Mouse (Mus musculus) midbrain, embryonic 11.5 days (tissue): ENCODE measurements around the gene Gm43191. TPM values are rescaled to one million over a fixed set of nuclear protein-coding genes. Genes with fewer than 3 reads are reported as not detected.

ENCODE experiments used
- ATAC-seq: fragments of 200-750 bp; cut with Nextera tagmentation; 2 replicates; pipeline ENCODE4 v1.8.0; 2017; ENCODE audit warnings: moderate TSS enrichment, moderate library complexity; ENCODE audit not compliant: low FRiP score
- DNase-seq: peaks from one replicate; pipeline ENCODE4 v3.0.0; 2015; ENCODE audit warnings: low spot score; ENCODE audit errors: missing footprints
- H3K27ac ChIP-seq: fragments of 300-500 bp; sonication (generic); 2 replicates; pipeline ENCODE4 v1.5.1; 2014; ENCODE audit warnings: low read depth, low read length
- H3K27me3 ChIP-seq: fragments of 300-500 bp; sonication (generic); 2 replicates; pipeline ENCODE4 v1.6.1; 2014; ENCODE audit warnings: mild to moderate bottlenecking, low read length, moderate library complexity, mixed read lengths; ENCODE audit not compliant: control insufficient read depth, insufficient read depth
- H3K36me3 ChIP-seq: fragments of 300-500 bp; sonication (generic); 2 replicates; pipeline ENCODE4 v1.6.1; 2014; ENCODE audit warnings: mild to moderate bottlenecking, low read length, moderate library complexity, mixed read lengths; ENCODE audit not compliant: control insufficient read depth, insufficient read depth
- H3K4me1 ChIP-seq: fragments of 300-500 bp; sonication (generic); 2 replicates; pipeline ENCODE4 v1.6.1; 2014; ENCODE audit warnings: low read length; ENCODE audit not compliant: control insufficient read depth, insufficient read depth
- H3K4me2 ChIP-seq: fragments of 300-500 bp; sonication (generic); 2 replicates; pipeline ENCODE4 v1.6.1; 2014; ENCODE audit warnings: mild to moderate bottlenecking, moderate library complexity
- H3K4me3 ChIP-seq: fragments of 300-500 bp; sonication (generic); 2 replicates; pipeline ENCODE4 v1.5.1; 2014; ENCODE audit warnings: low read depth, low read length
- H3K9ac ChIP-seq: fragments of 300-500 bp; sonication (generic); 2 replicates; pipeline ENCODE4 v1.6.1; 2014; ENCODE audit warnings: low read length
- H3K9me3 ChIP-seq: fragments of 300-500 bp; sonication (generic); 2 replicates; pipeline ENCODE4 v1.6.1; 2016; ENCODE audit warnings: low read length; ENCODE audit not compliant: control insufficient read depth
- WGBS: fragments of 180-500 bp; shearing (Covaris S2); extraction: QIAGEN DNeasy Blood & Tissue Kit; methylation state at CpG from one replicate; pipeline ENCODE4 v1.1.7; 2014; 5-methylcytosine and 5-hydroxymethylcytosine counted together
- polyA plus RNA-seq: library from polyadenylated mRNA; unstranded; fragments of >200 nt; fragmentation: Nextera tagmentation; extraction: Ambion mirVana; gene quantifications from 2 replicates; pipeline ENCODE4 v1.2.1, GENCODE M21; 2014

Gm43191 gene
- polyA plus RNA-seq, 1 experiment from 2014 or later: not detected

DNA sequence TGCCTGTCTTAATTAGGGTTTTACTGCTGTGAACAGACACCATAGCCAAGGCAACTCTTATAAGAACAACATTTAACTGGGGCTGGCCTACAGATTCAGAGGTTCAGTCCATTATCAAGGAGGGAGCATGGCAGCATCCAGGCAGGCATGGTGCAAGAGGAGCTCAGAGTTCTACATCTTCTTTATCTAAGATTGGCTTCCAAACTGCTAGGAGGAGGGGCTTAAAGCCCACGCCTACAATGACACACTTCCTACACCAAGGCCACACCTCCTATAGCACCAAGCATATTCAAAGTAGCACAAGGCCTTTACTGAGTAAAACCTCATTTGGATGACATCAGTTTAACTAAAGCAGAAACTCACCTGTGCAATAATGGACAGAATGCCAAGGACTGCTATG lies 41.0 kb downstream of the Gm43191 start:
- 75% methylated on average over 1 of the region's 1 CpGs for WGBS
- Histone ChIP-seq H3K27ac (no peak overlapping the region), H3K36me3 (peaks cover 18% of the 10 kb centered on the region), H3K4me2 (no peak overlapping the region), H3K4me1 (no peaks in the 10 kb centered on the region), H3K27me3 (no peaks in the 10 kb centered on the region), H3K4me3 (no peak overlapping the region), H3K9ac (no peak overlapping the region), H3K9me3 (no peaks in the 10 kb centered on the region)
- no peak for DNase-seq
- no peak for ATAC-seq

DNA sequence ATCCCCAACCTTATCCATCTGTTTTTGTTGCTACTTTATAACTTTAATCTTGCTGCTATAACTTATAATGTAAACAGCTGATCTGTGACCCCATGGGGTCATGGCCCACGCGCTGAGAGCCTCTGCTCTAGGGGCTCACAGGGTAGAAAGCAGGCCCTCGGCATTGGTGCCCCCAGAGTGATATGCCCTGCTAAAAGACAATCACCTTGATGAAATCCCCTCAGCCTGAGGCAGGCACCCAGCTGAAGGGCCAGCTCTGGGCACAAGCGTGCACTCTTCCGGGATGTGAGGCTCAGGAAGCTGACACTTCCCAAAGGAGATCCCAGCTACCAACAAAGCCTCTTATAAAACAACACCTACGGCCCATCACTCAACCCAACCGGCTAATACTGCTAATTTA lies 42.5 kb downstream of the Gm43191 start:
- Histone ChIP-seq H3K9me3 (no peaks in the 10 kb centered on the region), H3K27ac (no peak overlapping the region), H3K4me1 (no peaks in the 10 kb centered on the region), H3K4me2 (no peak overlapping the region), H3K36me3 (peaks cover 21% of the 10 kb centered on the region), H3K27me3 (no peaks in the 10 kb centered on the region), H3K4me3 (no peak overlapping the region), H3K9ac (no peak overlapping the region)
- no peak for DNase-seq
- 98% methylated on average over 7 of the region's 7 CpGs for WGBS
- ATAC-seq: no peak

DNA sequence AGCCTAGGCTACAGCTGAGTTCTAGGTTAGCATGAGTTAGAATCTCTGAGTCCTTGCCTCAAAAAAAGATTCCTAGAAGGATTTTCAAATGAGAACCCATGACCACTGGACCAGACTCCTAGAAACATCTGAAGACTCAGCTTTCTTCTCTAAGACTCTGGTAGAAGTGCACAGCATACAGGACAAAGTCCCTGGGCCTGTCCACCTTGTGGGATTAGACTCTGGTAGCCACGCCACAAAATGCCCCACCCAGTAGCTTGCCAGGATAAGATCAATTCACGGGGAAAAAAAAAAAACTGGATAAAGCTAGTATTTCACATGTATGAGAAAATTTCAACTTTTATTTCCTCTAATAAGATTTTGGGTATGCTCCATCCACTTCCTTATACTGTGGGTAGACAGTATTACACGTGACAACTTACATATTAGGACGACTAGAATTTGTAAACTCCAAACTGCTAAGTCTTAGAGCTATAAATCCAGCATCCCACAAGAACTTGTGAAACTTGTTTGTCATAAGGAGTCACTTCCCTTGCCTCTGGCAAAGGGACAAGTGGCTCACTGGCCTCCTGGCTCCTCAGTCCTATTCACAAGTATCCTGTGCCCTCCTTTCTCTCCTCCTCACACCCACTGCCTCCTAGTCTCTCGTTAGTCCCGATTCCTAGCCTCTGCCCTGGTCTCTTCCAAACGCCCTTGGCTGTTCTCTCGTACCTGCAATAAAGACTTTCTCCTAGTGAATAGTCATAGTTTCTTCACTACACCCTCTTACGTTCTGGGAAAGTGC lies 43.2 kb downstream of the Gm43191 start:
- DNase-seq (no peak), ATAC-seq (no peak)
- H3K9ac ChIP-seq: no peak overlapping the region
- H3K4me2 ChIP-seq: no peak overlapping the region
- no peaks in the 10 kb centered on the region for H3K9me3 ChIP-seq
- no peaks in the 10 kb centered on the region for H3K4me1 ChIP-seq
- WGBS: 90% methylated on average over 9 of the region's 9 CpGs
- H3K4me3 ChIP-seq: no peak overlapping the region
- H3K36me3 ChIP-seq: peaks cover 21% of the 10 kb centered on the region
- no peaks in the 10 kb centered on the region for H3K27me3 ChIP-seq
- no peak overlapping the region for H3K27ac ChIP-seq

DNA sequence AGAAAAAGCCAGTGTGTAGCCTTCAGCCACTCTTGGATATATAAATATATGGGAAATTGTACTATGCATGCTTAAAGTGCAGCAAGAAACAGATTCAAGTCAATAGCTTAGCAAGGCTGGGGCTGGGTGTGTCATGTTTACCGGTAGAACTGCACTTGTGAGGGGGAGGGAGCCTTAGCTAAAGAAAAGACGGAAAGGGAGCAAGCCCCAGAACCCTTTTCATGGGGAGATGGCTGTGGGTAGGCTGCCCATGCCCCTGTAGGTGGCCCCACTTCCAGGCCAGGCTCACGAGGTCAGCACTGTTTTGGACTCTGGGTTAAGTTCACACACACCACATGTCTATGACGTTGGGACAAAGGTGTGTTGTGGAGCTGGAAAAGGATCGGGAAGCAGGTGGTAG lies 45.3 kb downstream of the Gm43191 start:
- H3K4me1 ChIP-seq: no peaks in the 10 kb centered on the region
- 74% methylated on average over 5 of the region's 5 CpGs for WGBS
- no peak for DNase-seq
- H3K4me3 ChIP-seq: no peak overlapping the region
- H3K27me3 ChIP-seq: no peaks in the 10 kb centered on the region
- no peak overlapping the region for H3K9ac ChIP-seq
- H3K27ac ChIP-seq: no peak overlapping the region
- no peak overlapping the region for H3K4me2 ChIP-seq
- no peaks in the 10 kb centered on the region for H3K9me3 ChIP-seq
- peaks cover 13% of the 10 kb centered on the region for H3K36me3 ChIP-seq
- ATAC-seq: no peak

DNA sequence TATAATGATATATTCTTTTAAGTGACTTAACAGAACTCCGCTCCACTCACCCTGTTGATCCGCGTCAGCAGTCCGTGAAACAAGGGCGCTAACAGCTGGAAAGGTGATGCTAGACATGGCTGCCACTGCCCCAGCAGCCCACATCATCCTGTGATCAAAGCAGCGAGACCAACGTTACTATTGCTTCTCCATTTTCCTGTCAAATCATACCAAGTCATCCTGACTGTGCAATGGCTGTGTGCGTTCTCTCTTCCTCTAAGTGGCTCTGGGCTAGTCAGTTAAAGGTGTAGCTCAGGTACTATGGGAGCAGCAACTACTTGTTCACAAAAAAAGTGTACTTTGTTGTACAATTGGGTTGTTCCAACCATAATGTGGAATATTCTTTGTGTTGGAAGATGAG lies 46.2 kb downstream of the Gm43191 start:
- WGBS: 91% methylated on average over 8 of the region's 8 CpGs
- Histone ChIP-seq H3K27ac (no peak overlapping the region), H3K9ac (no peak overlapping the region), H3K4me1 (no peaks in the 10 kb centered on the region), H3K27me3 (no peaks in the 10 kb centered on the region), H3K9me3 (no peaks in the 10 kb centered on the region), H3K4me2 (no peak overlapping the region), H3K36me3 (peaks cover 10% of the 10 kb centered on the region), H3K4me3 (no peak overlapping the region)
- no peak for DNase-seq
- ATAC-seq: no peak

DNA sequence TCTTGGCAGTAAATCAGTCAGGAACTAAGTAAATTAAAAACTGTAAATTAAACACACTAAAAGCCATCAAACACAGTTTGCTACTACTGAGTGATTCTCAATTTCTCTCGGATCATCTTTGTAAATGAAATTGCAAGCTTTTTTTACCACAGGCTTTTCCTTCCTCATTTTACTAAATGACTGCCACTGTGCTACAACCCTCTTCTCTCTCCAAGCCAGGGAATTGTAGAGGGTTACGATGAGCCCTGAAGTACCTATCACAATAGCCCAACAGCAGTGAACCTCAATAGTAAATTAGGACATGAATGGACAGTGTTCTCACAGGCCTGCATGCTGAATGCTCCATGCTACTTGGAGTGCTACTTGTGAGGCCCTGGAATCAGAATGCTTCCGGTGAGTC lies 47.0 kb downstream of the Gm43191 start:
- ATAC-seq: no peak
- peaks cover 10% of the 10 kb centered on the region for H3K36me3 ChIP-seq
- H3K4me2 ChIP-seq: no peak overlapping the region
- H3K9me3 ChIP-seq: no peaks in the 10 kb centered on the region
- H3K27me3 ChIP-seq: no peaks in the 10 kb centered on the region
- WGBS: 90% methylated on average over 3 of the region's 3 CpGs
- no peak overlapping the region for H3K9ac ChIP-seq
- DNase-seq: no peak
- no peak overlapping the region for H3K27ac ChIP-seq
- no peak overlapping the region for H3K4me3 ChIP-seq
- H3K4me1 ChIP-seq: no peaks in the 10 kb centered on the region

DNA sequence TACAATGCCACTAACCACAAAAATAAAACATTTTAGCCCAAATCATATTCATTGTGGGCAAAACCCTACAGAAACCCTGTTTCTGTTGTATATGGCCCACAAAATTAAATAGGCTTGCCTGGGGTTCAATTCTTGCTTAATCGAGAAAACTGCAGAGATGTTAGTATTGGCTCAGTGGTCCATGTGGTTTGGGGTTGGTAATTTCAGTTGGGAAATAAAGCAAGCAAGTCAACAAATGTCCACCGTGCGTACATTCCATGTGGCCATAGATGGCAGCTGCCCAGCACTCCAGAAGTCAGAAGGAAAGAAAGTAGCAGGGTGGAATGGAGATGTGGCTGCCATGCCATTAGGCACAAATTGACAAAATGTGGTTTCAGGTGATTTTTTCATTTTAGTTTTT lies 48.1 kb downstream of the Gm43191 start:
- 89% methylated on average over 3 of the region's 3 CpGs for WGBS

DNA sequence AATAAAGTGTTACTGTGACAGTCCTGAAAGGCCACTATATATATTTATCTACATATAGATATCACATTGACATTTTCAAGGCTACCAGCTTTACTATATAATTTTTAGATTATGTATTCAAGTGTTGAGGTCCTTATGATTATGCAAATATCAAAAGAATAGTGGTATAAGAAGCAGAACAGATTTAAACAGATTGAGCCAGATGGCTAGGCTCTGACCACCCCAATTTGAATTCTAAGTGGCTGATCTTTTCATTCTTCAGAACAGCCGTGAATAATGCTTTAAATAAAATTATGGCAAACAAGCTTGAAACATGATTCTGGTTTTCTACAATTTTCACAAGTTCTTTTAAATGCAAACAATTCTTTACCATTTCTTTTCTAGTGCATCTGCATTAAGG lies 49.6 kb downstream of the Gm43191 start:
- no peak overlapping the region for H3K9ac ChIP-seq
- no peak overlapping the region for H3K4me2 ChIP-seq
- 76% methylated on average over 1 of the region's 1 CpGs for WGBS
- no peaks in the 10 kb centered on the region for H3K4me1 ChIP-seq
- no peaks in the 10 kb centered on the region for H3K27me3 ChIP-seq
- H3K27ac ChIP-seq: no peak overlapping the region
- H3K36me3 ChIP-seq: peaks cover 8% of the 10 kb centered on the region; the same call in 1 of the 2 replicates
- H3K4me3 ChIP-seq: no peak overlapping the region
- no peaks in the 10 kb centered on the region for H3K9me3 ChIP-seq
- DNase-seq (no peak), ATAC-seq (no peak)

More for the DNA sequence above, 48.1 kb downstream of the Gm43191 start:
- ATAC-seq (no peak), DNase-seq (no peak)
- Histone ChIP-seq H3K4me2 (no peak overlapping the region), H3K4me1 (no peaks in the 10 kb centered on the region), H3K9me3 (no peaks in the 10 kb centered on the region), H3K36me3 (peaks cover 8% of the 10 kb centered on the region; the same call in 1 of the 2 replicates), H3K9ac (no peak overlapping the region), H3K27ac (no peak overlapping the region), H3K4me3 (no peak overlapping the region), H3K27me3 (no peaks in the 10 kb centered on the region)

DNA sequence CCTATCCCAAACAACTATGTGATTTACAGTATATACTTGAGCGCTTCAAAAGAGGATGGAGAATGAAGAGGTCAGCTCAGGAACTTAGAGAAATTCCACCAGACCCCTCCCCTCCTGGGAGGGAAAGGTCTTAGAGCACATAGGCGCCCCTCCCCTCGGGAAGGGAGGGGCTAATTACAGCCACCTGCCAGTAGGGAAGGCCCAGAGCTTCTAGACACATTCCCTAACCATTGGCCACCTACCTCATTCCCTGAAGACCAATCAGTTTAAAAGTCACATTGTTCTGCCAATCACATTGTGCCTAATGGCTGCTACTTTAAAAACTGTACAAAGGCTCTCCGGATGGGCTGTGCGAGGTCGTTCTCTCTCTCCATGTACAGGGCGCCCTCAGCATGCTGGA lies 58.4 kb downstream of the Gm43191 start:
- H3K9ac ChIP-seq: no peak overlapping the region
- no peaks in the 10 kb centered on the region for H3K27me3 ChIP-seq
- no peaks in the 10 kb centered on the region for H3K9me3 ChIP-seq
- H3K4me1 ChIP-seq: no peaks in the 10 kb centered on the region
- no peak overlapping the region for H3K27ac ChIP-seq
- WGBS: 90% methylated on average over 7 of the region's 7 CpGs
- ATAC-seq (no peak), DNase-seq (peak; percentile 10)
- no peak overlapping the region for H3K4me3 ChIP-seq
- H3K4me2 ChIP-seq: no peak overlapping the region
- H3K36me3 ChIP-seq: peaks cover 9% of the 10 kb centered on the region
